Mouse (Mus musculus) CH12.LX (cell line): ENCODE data around the gene Rab5a. TPM values are rescaled to one million over a fixed set of nuclear protein-coding genes. Genes with fewer than 3 reads are reported as not detected.
A peak's percentile ranks its signal among the peaks of the same experiment; 100 is the strongest.

Experiments used
- DNase-seq: peaks from one replicate; pipeline ENCODE4 v3.0.0-alpha.2; 2013; ENCODE audit errors: extremely low read depth
- H3K27ac ChIP-seq: 2 replicates; pipeline ENCODE4 v1.5.1; 2012; ENCODE audit warnings: low read depth, mild to moderate bottlenecking, control low read depth, moderate library complexity; ENCODE audit not compliant: insufficient read depth
- H3K27me3 ChIP-seq: replicated peaks from 2 replicates; pipeline ENCODE3; 2012; ENCODE audit warnings: inconsistent platforms
- H3K36me3 ChIP-seq, 2 experiments: replicated peaks in 1 of 2; 2 replicates each; pipeline versions ENCODE3 to v1.6.1; 2012; ENCODE audit warnings: inconsistent platforms in 1 of 2, low read length in 1 of 2, mild to moderate bottlenecking in 1 of 2, mixed read lengths in 1 of 2, moderate library complexity in 1 of 2; ENCODE audit not compliant: control insufficient read depth in 1 of 2, insufficient read depth in 1 of 2
- H3K4me1 ChIP-seq, 2 experiments: 2 replicates each; pipeline ENCODE4 v1.6.1; 2012; ENCODE audit warnings: inconsistent platforms in 1 of 2, moderate library complexity in 1 of 2; ENCODE audit not compliant: insufficient read depth in 2 of 2, control insufficient read depth in 1 of 2
- H3K4me2 ChIP-seq: 2 replicates; pipeline ENCODE4 v1.6.1; 2012; ENCODE audit warnings: low read depth, mild to moderate bottlenecking, control low read depth; ENCODE audit not compliant: poor library complexity, insufficient read depth, severe bottlenecking
- H3K4me3 ChIP-seq, 3 experiments: fragments of 150-350 bp in 1 of 3; sonication (generic) in 1 of 3; replicated peaks in 1 of 3; 2 replicates each; pipeline versions ENCODE3 to v1.5.1; 2011 to 2012; ENCODE audit warnings: low read depth in 2 of 3, low read length in 2 of 3, mild to moderate bottlenecking in 2 of 3, moderate library complexity in 2 of 3, control low read depth in 1 of 3, improper control_type of control experiment in 1 of 3, inconsistent platforms in 1 of 3, mixed read lengths in 1 of 3; ENCODE audit not compliant: poor library complexity in 1 of 3
- H3K79me2 ChIP-seq: replicated peaks from 2 replicates; pipeline ENCODE4 v1.6.1; 2012; ENCODE audit warnings: mild to moderate bottlenecking, moderate library complexity; ENCODE audit not compliant: control insufficient read depth, poor library complexity, insufficient read depth, severe bottlenecking; ENCODE audit errors: extremely low read depth
- H3K9ac ChIP-seq: 2 replicates; pipeline ENCODE4 v1.6.1; 2012; ENCODE audit warnings: low read depth, mild to moderate bottlenecking, control low read depth, moderate library complexity; ENCODE audit not compliant: insufficient read depth
- H3K9me3 ChIP-seq: replicated peaks from 2 replicates; pipeline ENCODE3; 2012; ENCODE audit warnings: low read length, inconsistent platforms, mixed read lengths
- BHLHE40 ChIP-seq: IDR thresholded peaks from 2 replicates; pipeline ENCODE4 v1.6.1; 2011; ENCODE audit warnings: mild to moderate bottlenecking, low read depth, low read length, improper control_type of control experiment
- CHD1 ChIP-seq: IDR thresholded peaks from 2 replicates; pipeline ENCODE4 v1.6.1; 2012; ENCODE audit warnings: low read depth, low read length, improper control_type of control experiment, inconsistent platforms
- CTCF ChIP-seq, 2 experiments: IDR thresholded peaks in 1 of 2; conservative IDR thresholded peaks in 1 of 2; 2 replicates each; pipeline ENCODE4 v1.5.1; 2011 to 2012; ENCODE audit warnings: low read depth in 2 of 2, low read length in 2 of 2, improper control_type of control experiment in 1 of 2, inconsistent platforms in 1 of 2, mild to moderate bottlenecking in 1 of 2, moderate library complexity in 1 of 2
- ELF1 ChIP-seq: IDR thresholded peaks from 2 replicates; pipeline ENCODE4 v1.6.1; 2014; ENCODE audit warnings: low read depth, mild to moderate bottlenecking, inconsistent platforms, low read length, improper control_type of control experiment
- EP300 ChIP-seq: IDR thresholded peaks from 2 replicates; pipeline ENCODE4 v1.6.1; 2011; ENCODE audit warnings: low read length, improper control_type of control experiment
- GABPA ChIP-seq: IDR thresholded peaks from 2 replicates; pipeline ENCODE4 v1.6.1; 2012; ENCODE audit warnings: low read depth, low read length, improper control_type of control experiment, inconsistent platforms; ENCODE audit not compliant: insufficient replicate concordance
- KAT2A ChIP-seq: IDR thresholded peaks from 2 replicates; pipeline ENCODE4 v1.6.1; 2012; ENCODE audit warnings: low read length, improper control_type of control experiment, inconsistent platforms; ENCODE audit not compliant: insufficient replicate concordance
- MAFK ChIP-seq: IDR thresholded peaks from 2 replicates; pipeline ENCODE4 v1.6.1; 2011; ENCODE audit warnings: low read length, improper control_type of control experiment; ENCODE audit not compliant: insufficient replicate concordance
- MAX ChIP-seq: IDR thresholded peaks from 2 replicates; pipeline ENCODE4 v1.6.1; 2011; ENCODE audit warnings: low read length, improper control_type of control experiment
- MAZ ChIP-seq: IDR thresholded peaks from 2 replicates; pipeline ENCODE4 v1.6.1; 2012; ENCODE audit warnings: low read depth, mild to moderate bottlenecking, inconsistent platforms, low read length, improper control_type of control experiment, moderate library complexity
- MYC ChIP-seq: IDR thresholded peaks from 2 replicates; pipeline ENCODE4 v1.6.1; 2011; ENCODE audit warnings: low read depth, mild to moderate bottlenecking, improper control_type of control experiment, low read length
- NRF1 ChIP-seq: IDR thresholded peaks from 2 replicates; pipeline ENCODE4 v1.6.1; 2014; ENCODE audit warnings: low read depth, mild to moderate bottlenecking, inconsistent platforms, low read length, improper control_type of control experiment, moderate library complexity
- PAX5 ChIP-seq: IDR thresholded peaks from 2 replicates; pipeline ENCODE4 v1.6.1; 2012; ENCODE audit warnings: low read length, inconsistent platforms, mixed read lengths
- POLR2A ChIP-seq: IDR thresholded peaks from 2 replicates; pipeline ENCODE4 v1.6.1; 2011; ENCODE audit warnings: low read depth, mild to moderate bottlenecking, improper control_type of control experiment, low read length
- RAD21 ChIP-seq: IDR thresholded peaks from 2 replicates; pipeline ENCODE4 v1.6.1; 2011; ENCODE audit warnings: low read depth, mild to moderate bottlenecking, low read length, improper control_type of control experiment, moderate library complexity
- RCOR1 ChIP-seq: conservative IDR thresholded peaks from 2 replicates; pipeline ENCODE4 v1.6.1; 2012; ENCODE audit warnings: low read depth, mild to moderate bottlenecking, inconsistent platforms, low read length, improper control_type of control experiment
- TCF12 ChIP-seq: IDR thresholded peaks from 2 replicates; pipeline ENCODE4 v1.6.1; 2014; ENCODE audit warnings: low read depth, mild to moderate bottlenecking, inconsistent platforms, low read length, improper control_type of control experiment
- UBTF ChIP-seq: IDR thresholded peaks from 2 replicates; pipeline ENCODE4 v1.6.1; 2012; ENCODE audit warnings: low read depth, mild to moderate bottlenecking, inconsistent platforms, low read length, improper control_type of control experiment, moderate library complexity
- USF1 ChIP-seq: IDR thresholded peaks from 2 replicates; pipeline ENCODE4 v1.6.1; 2014; ENCODE audit warnings: low read depth, mild to moderate bottlenecking, inconsistent platforms, low read length, improper control_type of control experiment
- USF2 ChIP-seq: conservative IDR thresholded peaks from 2 replicates; pipeline ENCODE4 v1.6.1; 2011; ENCODE audit warnings: low read depth, low read length, improper control_type of control experiment
- ZC3H11A ChIP-seq: IDR thresholded peaks from 2 replicates; pipeline ENCODE4 v1.6.1; 2012; ENCODE audit warnings: low read depth, mild to moderate bottlenecking, inconsistent platforms, low read length, improper control_type of control experiment
- ZNF384 ChIP-seq: IDR thresholded peaks from 2 replicates; pipeline ENCODE4 v1.6.1; 2012; ENCODE audit warnings: low read depth, low read length, improper control_type of control experiment, inconsistent platforms
- dilution Hi-C: fragments of 300-500 bp; cut with MboI; formaldehyde crosslinking; loops from 2 replicates; pipeline ENCODE4 v1.14.3; 2020; ENCODE audit warnings: low sequenced_read_pairs; ENCODE audit not compliant: extremely low pct_unique_long_range_greater_than_20kb, extremely low pct_ligation_motif_present
- in situ Hi-C: fragments of 300-500 bp; cut with MboI; formaldehyde crosslinking; loops from 3 replicates; pipeline ENCODE4 v1.14.3; 2019; ENCODE audit warnings: low sequenced_read_pairs, low pct_ligation_motif_present, low pct_unique_long_range_greater_than_20kb, mixed read lengths
- polyA plus RNA-seq: library from polyadenylated mRNA; unstranded; fragments of >175 nt; gene quantifications from 2 replicates; pipeline ENCODE4 v1.2.1, GENCODE M21; 2012; ENCODE audit warnings: low read depth; ENCODE audit not compliant: insufficient read length
- total RNA-seq, 2 experiments: library from RNA; depleted of rRNA; stranded (reverse); fragments of 300-350 nt in 1 of 2; fragments of >200 nt in 1 of 2; gene quantifications; 2 replicates each; pipeline ENCODE4 v1.2.3; 2012 to 2014

Gene Rab5a
- total and polyA plus RNA-seq, 3 experiments, result 28.0 to 89.2 (median 38.9) TPM

DNA sequence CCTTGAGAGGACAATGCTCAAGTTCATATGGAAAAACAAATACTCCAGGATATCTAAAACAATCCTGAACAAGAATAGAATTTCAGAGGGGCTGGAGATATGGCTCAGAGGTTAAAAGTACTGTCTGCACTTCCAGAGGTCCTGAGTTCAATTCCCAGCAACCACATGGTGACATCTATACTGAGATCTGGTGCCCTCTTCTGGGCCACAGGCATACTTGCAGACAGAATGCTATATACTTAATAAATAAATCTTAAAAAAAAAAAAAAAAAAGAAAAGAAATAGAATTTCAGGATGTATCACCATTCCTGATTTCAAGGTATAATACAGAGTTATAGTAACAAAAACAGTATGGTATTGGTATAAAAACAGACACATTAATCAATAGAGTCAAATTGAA lies 40.3 kb downstream of the Rab5a start:
- in situ Hi-C loops (no loop called here), dilution Hi-C loops (no loop called here)
- no peaks in the 10 kb centered on the region for H3K4me1 ChIP-seq
- no peak overlapping the region for H3K9ac ChIP-seq
- H3K9me3 ChIP-seq, result no peaks in the 10 kb centered on the region
- peaks cover 0 to 6% of the 10 kb centered on the region in 2 experiments for H3K36me3 ChIP-seq
- H3K4me2 ChIP-seq, result no peak overlapping the region
- H3K27me3 ChIP-seq, result no peaks in the 10 kb centered on the region
- no peak overlapping the region for H3K27ac ChIP-seq
- H3K4me3 ChIP-seq, result no peak overlapping the region
- peak; percentile 3 for DNase-seq
- TF ChIP-seq CTCF (conservative IDR thresholded peaks at IDR 0.05 in 1 of 2, IDR thresholded peaks at IDR 0.05 in 1 of 2; ENCODE audit: low read depth in 2 of 2, low read length in 2 of 2), result peak in 1 of 2 experiments; percentile 34; a peak in 2 of 4 replicates
- TF ChIP-seq RAD21, result peak; percentile 10
- no peak for TF ChIP-seq RCOR1
- TF ChIP-seq ZNF384, result peak; percentile 10; the same call in 1 of the 2 replicates
- no peaks in the 10 kb centered on the region for H3K79me2 ChIP-seq

DNA sequence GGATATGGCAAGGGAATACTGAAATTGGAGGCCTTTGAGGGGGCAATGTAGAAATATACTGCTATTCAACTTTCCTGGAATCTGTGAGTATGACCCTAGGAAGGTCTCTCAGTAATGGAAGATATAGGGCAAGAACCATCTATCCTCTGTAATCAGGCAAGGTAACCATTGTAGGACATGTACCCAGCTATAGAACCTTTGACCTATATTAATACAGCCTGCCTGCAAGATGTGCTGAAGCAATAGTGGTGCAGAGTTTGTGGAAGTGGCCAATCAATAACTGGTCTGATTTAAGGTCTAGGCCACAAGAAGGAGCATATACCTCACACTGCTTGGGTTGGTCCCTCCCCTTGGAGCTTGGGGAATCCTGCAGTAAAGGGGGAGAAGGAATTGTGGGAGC lies 41.5 kb downstream of the Rab5a start:
- Histone ChIP-seq H3K27me3 (no peaks in the 10 kb centered on the region), H3K4me1 (no peaks in the 10 kb centered on the region), H3K9me3 (no peaks in the 10 kb centered on the region), H3K27ac (no peak overlapping the region), H3K4me2 (no peak overlapping the region), H3K4me3 (no peak overlapping the region), H3K36me3 (peaks cover 0 to 2% of the 10 kb centered on the region in 2 experiments), H3K79me2 (no peaks in the 10 kb centered on the region), H3K9ac (no peak overlapping the region)
- in situ Hi-C loops (no loop called here), dilution Hi-C loops (no loop called here)
- no peak for DNase-seq
- TF ChIP-seq USF1 (no peak), TCF12 (no peak), MAX (no peak), USF2 (no peak), ELF1 (no peak), CHD1 (no peak), MYC (no peak), NRF1 (no peak), GABPA (no peak), KAT2A (no peak), ZC3H11A (no peak), PAX5 (no peak), MAZ (no peak), RAD21 (no peak), RCOR1 (no peak), BHLHE40 (no peak), MAFK (no peak), UBTF (no peak), EP300 (no peak), POLR2A (no peak)
